Mouse (Mus musculus) myocyte (in vitro differentiated cells): ENCODE measurements around the gene Sema3a. TPM values are rescaled to one million over a fixed set of nuclear protein-coding genes. Genes with fewer than 3 reads are reported as not detected.
"Not testable (repeated sequence)": the region's sequence is repeated elsewhere in the genome, so short reads cannot be mapped to it uniquely, and the experiment has no call there.

Experiments used
- H3K27me3 ChIP-seq: one replicate; pipeline ENCODE4 v1.6.1; 2011; ENCODE audit not compliant: control insufficient read depth, insufficient read depth, insufficient read length
- H3K36me3 ChIP-seq: one replicate; pipeline ENCODE4 v1.6.1; 2011; ENCODE audit not compliant: control insufficient read depth, insufficient read depth
- H3K4me2 ChIP-seq: one replicate; pipeline ENCODE4 v1.6.1; 2011; ENCODE audit warnings: low read depth, control low read depth
- H3K4me3 ChIP-seq: one replicate; pipeline ENCODE4 v1.5.1; 2011; ENCODE audit warnings: mild to moderate bottlenecking, control low read depth, moderate library complexity
- H3K79me2 ChIP-seq: one replicate; pipeline ENCODE4 v1.6.1; 2011; ENCODE audit not compliant: control insufficient read depth, insufficient read depth
- H3ac ChIP-seq: one replicate; pipeline ENCODE4 v1.6.1; 2011; ENCODE audit not compliant: control insufficient read depth, insufficient read length
- CEBPB ChIP-seq: IDR thresholded peaks from 2 replicates; pipeline ENCODE4 v1.6.1; 2011; ENCODE audit warnings: mild to moderate bottlenecking, moderate library complexity; ENCODE audit not compliant: poor library complexity, insufficient read depth, severe bottlenecking
- E2F4 ChIP-seq: IDR thresholded peaks from one replicate; pipeline ENCODE4 v1.6.1; 2011; ENCODE audit warnings: mild to moderate bottlenecking, control low read depth, moderate library complexity; ENCODE audit not compliant: insufficient read depth
- MAX ChIP-seq: IDR thresholded peaks from one replicate; pipeline ENCODE4 v1.6.1; 2011; ENCODE audit warnings: low read depth, mild to moderate bottlenecking, control low read depth
- MYOD1 ChIP-seq, 3 experiments: IDR thresholded peaks; one replicate each; pipeline ENCODE4 v1.6.1; 2011; ENCODE audit warnings: control low read depth in 2 of 3, low read depth in 2 of 3, mild to moderate bottlenecking in 2 of 3, moderate library complexity in 1 of 3; ENCODE audit not compliant: insufficient read length in 2 of 3, control insufficient read depth in 1 of 3
- MYOG ChIP-seq, 3 experiments: IDR thresholded peaks; one replicate each; pipeline ENCODE4 v1.6.1; 2011; ENCODE audit warnings: control low read depth in 2 of 3, low read depth in 2 of 3, mild to moderate bottlenecking in 2 of 3; ENCODE audit not compliant: insufficient read length in 2 of 3, control insufficient read depth in 1 of 3, insufficient read depth in 1 of 3
- POLR2A ChIP-seq: IDR thresholded peaks from one replicate; pipeline ENCODE4 v1.6.1; 2011; ENCODE audit warnings: low read depth, mild to moderate bottlenecking, control low read depth, moderate library complexity; ENCODE audit not compliant: insufficient read length
- POLR2AphosphoS2 ChIP-seq: IDR thresholded peaks from one replicate; pipeline ENCODE4 v1.6.1; 2011; ENCODE audit warnings: low read depth, control low read depth; ENCODE audit not compliant: insufficient read length
- REST ChIP-seq: IDR thresholded peaks from one replicate; pipeline ENCODE4 v1.6.1; 2011; ENCODE audit warnings: mild to moderate bottlenecking, control low read depth, moderate library complexity; ENCODE audit not compliant: insufficient read depth, insufficient read length
- SRF ChIP-seq: IDR thresholded peaks from one replicate; pipeline ENCODE4 v1.6.1; 2011; ENCODE audit warnings: low read depth; ENCODE audit not compliant: control insufficient read depth, insufficient read length
- TCF12 ChIP-seq: IDR thresholded peaks from one replicate; pipeline ENCODE4 v1.6.1; 2011; ENCODE audit warnings: mild to moderate bottlenecking, control low read depth; ENCODE audit not compliant: poor library complexity, insufficient read depth, severe bottlenecking
- TCF3 ChIP-seq: IDR thresholded peaks from one replicate; pipeline ENCODE4 v1.6.1; 2011; ENCODE audit warnings: low read depth, control low read depth; ENCODE audit not compliant: insufficient read length
- USF1 ChIP-seq: IDR thresholded peaks from one replicate; pipeline ENCODE4 v1.6.1; 2011; ENCODE audit warnings: low read depth, mild to moderate bottlenecking, control low read depth, moderate library complexity
- polyA plus RNA-seq: library from polyadenylated mRNA; unstranded; fragments of >200 nt; fragmentation: generic; extraction: Trizol; gene quantifications from one replicate; pipeline ENCODE4 v1.2.1, GENCODE M21; 2012; ENCODE audit warnings: missing spikeins

Gene Sema3a
- polyA plus RNA-seq, 1 experiment = 7.2 TPM

- Histone ChIP-seq H3K4me2 (no peak overlapping the region), H3K4me3 (no peak overlapping the region), H3K79me2 (no peaks in the 10 kb centered on the region), H3K27me3 (no peaks in the 10 kb centered on the region), H3ac (no peak overlapping the region), H3K36me3 (peaks cover 9% of the 10 kb centered on the region)
- TF ChIP-seq TCF12 (no peak), SRF (no peak), CEBPB (peak; percentile 57; the same call in 1 of the 2 replicates), POLR2A (no peak), USF1 (no peak), TCF3 (no peak)
Measured at GRCm38 (mm10) chr5:13579123-13579522, 453.9 kb downstream of the Sema3a start.

GRCm38 (mm10) chr5:13585559-13586207 is 460.5 kb downstream of the Sema3a start:
- no peak for TF ChIP-seq POLR2AphosphoS2
- no peak for TF ChIP-seq E2F4
- TF ChIP-seq REST = no peak
- TF ChIP-seq CEBPB = no peak
- Histone ChIP-seq H3K27me3 (no peaks in the 10 kb centered on the region), H3K79me2 (no peaks in the 10 kb centered on the region), H3K4me3 (no peak overlapping the region), H3K36me3 (peaks cover 6% of the 10 kb centered on the region), H3ac (no peak overlapping the region), H3K4me2 (no peak overlapping the region)

DNA sequence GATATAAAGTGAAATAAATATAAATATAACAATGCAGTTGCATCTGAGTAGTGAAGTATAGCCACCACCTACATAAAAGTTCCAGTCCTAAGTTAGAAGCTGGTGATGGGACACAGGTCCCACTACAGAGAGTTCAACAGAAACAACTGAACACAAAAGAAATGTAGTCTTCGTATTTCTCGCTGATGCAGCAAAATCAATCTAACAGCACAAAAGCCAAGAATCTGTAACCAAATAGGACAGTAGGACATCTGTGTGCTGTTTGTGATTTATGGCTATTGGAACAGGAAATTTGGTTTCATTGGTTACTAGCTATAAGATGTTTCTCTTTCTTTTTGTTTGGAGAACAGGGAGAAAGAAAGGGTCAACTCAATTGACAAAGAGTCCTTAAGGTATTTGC is 469.2 kb downstream of the Sema3a start:
- Histone ChIP-seq H3K4me3 (no peak overlapping the region), H3K27me3 (no peaks in the 10 kb centered on the region)

GRCm38 (mm10) chr5:13611631-13612030 is 486.4 kb downstream of the Sema3a start:
- H3K4me2 ChIP-seq = no peak overlapping the region
- no peak overlapping the region for H3K4me3 ChIP-seq
- no peaks in the 10 kb centered on the region for H3K36me3 ChIP-seq
- no peak overlapping the region for H3ac ChIP-seq
- H3K27me3 ChIP-seq = no peaks in the 10 kb centered on the region
- no peaks in the 10 kb centered on the region for H3K79me2 ChIP-seq
- no peak for TF ChIP-seq SRF
- no peak for TF ChIP-seq POLR2A

More for the DNA sequence above, 469.2 kb downstream of the Sema3a start:
- Histone ChIP-seq H3ac (no peak overlapping the region), H3K79me2 (no peaks in the 10 kb centered on the region), H3K36me3 (peaks cover 4% of the 10 kb centered on the region), H3K4me2 (no peak overlapping the region)
- TF ChIP-seq E2F4 (no peak), MYOD1 (IDR thresholded peaks at IDR 0.05; ENCODE audit: control insufficient read depth in 1 of 3, insufficient read length in 2 of 3, low read depth in 2 of 3) (no peak), TCF3 (no peak), MAX (no peak), POLR2AphosphoS2 (no peak), MYOG (IDR thresholded peaks at IDR 0.05; ENCODE audit: control insufficient read depth in 1 of 3, insufficient read depth in 1 of 3, insufficient read length in 2 of 3, low read depth in 2 of 3) (no peak), TCF12 (no peak), POLR2A (no peak)

- TF ChIP-seq E2F4 (no peak), MYOG (IDR thresholded peaks at IDR 0.05; ENCODE audit: control insufficient read depth in 1 of 3, insufficient read depth in 1 of 3, insufficient read length in 2 of 3, low read depth in 2 of 3) (no peak), TCF3 (no peak), MYOD1 (IDR thresholded peaks at IDR 0.05; ENCODE audit: control insufficient read depth in 1 of 3, insufficient read length in 2 of 3, low read depth in 2 of 3) (no peak), POLR2AphosphoS2 (no peak)
- H3K4me2 ChIP-seq = no peak overlapping the region
Measured at GRCm38 (mm10) chr5:13612088-13612487, 486.9 kb downstream of the Sema3a start.

DNA sequence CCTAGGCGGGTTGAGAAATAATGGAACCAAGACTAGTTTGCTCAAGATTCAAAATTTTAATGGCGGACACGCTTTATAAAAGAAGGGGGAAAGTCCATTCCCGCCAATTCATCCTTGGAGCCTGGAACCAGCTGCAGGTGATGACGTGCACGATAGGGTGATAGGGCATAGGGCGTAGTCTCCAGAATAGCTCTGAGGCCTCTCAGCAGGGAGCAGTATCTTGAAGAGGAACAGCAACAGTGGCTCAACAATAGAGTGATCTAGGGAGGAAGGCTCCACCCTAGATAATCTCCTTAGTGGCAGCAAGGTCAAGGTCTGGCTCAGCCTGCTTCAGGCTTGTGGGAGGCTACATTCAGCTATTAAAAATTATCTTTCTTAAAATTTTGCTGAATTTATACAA is 489.4 kb downstream of the Sema3a start:
- H3K4me2 ChIP-seq, H3K4me3 ChIP-seq, H3K79me2 ChIP-seq, H3ac ChIP-seq, H3K36me3 ChIP-seq, H3K27me3 ChIP-seq: not testable (repeated sequence)

More at GRCm38 (mm10) chr5:13612088-13612487, 486.9 kb downstream of the Sema3a start:
- H3K27me3 ChIP-seq = no peaks in the 10 kb centered on the region
- H3ac ChIP-seq = no peak overlapping the region
- no peaks in the 10 kb centered on the region for H3K36me3 ChIP-seq
- no peaks in the 10 kb centered on the region for H3K79me2 ChIP-seq
- no peak overlapping the region for H3K4me3 ChIP-seq
